Mouse (Mus musculus): ENCODE results near the gene Ppm1a.

Ppm1a gene

GRCm38 (mm10) chr12:72757086-72757485 lies at the start of gene Ppm1a:
Gene Ppm1a (plus strand): TSS chr12:72757455.
- DNase-seq (ENCODE audit: low spot score in 2 of 2) = no peak

DNA sequence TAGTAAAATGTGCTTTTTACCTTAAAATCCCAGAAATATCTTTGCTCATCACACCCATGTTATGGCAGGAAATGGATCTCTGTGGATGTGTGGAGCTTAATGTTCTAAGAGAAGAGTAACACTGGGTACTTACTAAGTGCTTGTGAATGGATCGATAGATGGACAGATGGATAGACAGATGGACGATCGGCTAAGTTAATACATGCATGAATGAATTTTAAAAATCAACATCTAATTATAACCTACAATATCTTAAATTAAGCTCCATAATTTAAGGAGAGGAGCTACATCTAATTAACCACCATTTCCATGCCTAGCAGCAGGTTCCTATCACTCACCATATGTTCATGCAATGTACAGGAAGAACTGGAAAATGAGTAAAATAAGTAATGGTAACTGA lies 47.3 kb upstream of the Ppm1a start:
- no peak for DNase-seq (ENCODE audit: low spot score in 2 of 2)

- DNase-seq (ENCODE audit: low spot score in 2 of 2) = no peak
Measured at GRCm38 (mm10) chr12:72714896-72715295, 42.4 kb upstream of the Ppm1a start.

GRCm38 (mm10) chr12:72715846-72716245 lies 41.4 kb upstream of the Ppm1a start:
- no peak for DNase-seq (ENCODE audit: low spot score in 2 of 2)

DNA sequence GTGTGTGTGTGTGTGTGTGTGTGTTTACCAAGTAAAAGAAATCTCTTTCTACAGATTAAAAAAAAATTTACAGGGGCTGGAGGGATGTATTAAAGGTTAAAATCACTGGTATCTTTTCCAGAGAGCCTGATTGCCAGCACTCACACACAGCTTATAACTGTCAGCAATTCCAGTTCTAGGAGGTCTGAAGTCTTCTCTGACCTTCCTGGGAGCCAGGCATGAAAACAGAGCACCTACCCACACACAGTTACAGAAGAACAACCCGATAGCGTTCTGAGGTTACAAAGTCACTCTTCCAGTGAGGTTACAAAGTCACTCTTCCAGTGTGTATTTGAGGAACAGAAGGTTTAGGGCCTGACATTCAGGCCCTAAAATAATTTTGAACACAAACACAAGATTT lies 38.2 kb upstream of the Ppm1a start:
- DNase-seq (ENCODE audit: low spot score in 2 of 2) = no peak

DNA sequence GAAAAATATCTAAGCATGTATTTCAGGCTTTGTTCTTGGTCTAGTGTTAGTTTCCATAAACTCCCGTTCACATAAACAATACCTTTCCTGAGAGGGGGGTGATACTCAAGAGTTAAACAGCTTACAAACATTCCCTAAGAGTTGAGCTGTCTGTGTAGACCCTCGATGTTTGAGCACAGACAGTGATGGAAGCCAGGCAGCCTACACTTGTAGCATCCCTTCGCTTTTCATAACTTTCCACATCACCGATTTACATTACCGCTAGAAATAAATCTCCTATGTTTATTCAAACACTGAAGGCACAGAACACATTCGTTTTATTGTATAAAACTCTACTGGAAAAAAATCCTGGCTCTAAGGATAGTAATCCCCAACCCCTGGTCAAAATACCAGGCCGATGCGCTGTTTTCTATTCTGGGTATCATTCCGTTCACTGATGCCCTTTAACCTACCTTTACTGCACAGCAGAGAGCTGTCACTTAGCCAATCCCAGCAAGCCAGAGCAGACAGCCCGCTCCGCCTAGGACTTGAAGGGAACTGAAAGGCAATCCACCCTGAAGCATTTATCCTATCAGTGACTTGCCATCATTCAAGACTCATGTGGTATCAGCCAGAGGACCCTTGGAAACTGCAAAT lies 37.7 kb upstream of the Ppm1a start:
- no peak for DNase-seq (ENCODE audit: low spot score in 2 of 2)

DNA sequence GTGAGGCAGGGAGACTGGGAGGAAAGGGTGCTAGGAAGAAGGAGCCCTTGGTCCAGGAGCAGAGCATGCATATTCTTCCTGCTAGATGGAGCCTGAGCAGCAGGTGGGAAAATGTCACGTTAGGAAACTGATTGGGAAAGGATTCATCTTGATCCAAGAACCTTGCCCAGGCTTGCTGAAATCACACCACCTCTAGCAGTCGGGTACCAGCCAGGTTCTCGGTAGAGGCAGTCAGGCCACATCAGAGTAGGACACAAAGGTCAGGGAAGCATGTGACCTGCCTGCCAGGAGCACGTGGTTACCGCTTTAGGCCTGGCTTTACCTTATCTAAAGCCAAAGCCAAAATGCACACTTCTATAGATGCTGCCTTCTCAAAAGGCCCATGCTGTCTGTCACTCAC lies 35.5 kb upstream of the Ppm1a start:
- no peak for DNase-seq (ENCODE audit: low spot score in 2 of 2)

DNA sequence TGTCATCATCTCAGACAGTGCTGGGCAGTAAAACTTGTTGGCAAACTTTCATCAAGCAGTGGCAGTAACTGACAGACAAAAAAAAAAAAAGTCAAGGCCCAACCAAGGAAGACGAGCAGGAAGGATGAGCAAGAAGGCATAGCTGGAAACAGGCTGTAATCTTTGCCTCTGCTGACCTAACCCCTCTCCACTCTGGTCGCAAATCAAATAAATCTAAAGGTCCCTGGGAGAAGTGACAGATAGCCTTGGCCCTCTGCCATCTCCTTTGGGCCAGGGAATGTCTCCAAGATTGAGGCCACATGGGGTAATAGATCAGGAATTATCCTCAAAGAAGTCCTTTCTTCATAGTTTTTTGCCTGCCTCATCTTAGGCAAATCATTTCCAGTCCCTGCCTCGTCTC lies 33.3 kb upstream of the Ppm1a start:
- DNase-seq (ENCODE audit: low spot score in 2 of 2) = no peak

DNA sequence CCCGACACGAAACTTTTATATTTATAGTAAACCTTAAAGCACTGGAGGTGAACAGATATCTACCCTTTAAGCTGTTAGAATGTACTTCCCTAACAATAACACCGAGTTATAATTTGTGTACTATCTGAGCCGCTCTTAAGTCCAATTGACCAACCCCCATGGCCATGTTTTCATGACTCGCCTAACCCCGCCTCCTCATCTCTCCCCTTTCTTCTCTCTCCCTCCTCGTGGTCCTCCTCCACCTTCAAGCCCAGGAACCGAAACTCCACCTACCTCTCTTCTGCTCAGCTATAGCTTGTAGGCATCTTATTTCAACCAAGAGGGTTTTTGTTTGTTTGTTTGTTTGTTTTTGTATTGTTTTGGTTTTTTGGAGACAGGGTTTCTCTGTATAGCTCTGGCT lies 30.2 kb upstream of the Ppm1a start:
- no peak for DNase-seq (ENCODE audit: low spot score in 2 of 2)

DNA sequence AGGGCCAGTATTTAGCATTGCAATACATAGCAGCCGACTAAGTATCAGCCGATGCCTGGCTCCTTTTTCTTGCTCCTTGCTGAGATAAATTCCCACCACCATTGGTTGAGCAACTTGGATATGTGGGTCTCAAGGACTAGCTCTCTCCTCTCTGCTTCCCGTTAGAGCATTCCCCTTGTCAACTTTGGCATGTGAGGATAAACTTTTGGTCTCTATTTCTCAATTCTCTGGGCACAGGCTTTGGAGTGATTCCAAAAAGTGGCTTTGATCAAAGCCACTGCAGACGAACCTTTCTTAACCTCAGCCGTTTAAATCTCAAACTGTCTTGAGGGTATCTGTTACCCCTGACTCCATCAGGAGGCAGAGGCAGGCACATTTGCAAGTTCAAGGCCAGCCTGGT lies 29.6 kb upstream of the Ppm1a start:
- no peak for DNase-seq (ENCODE audit: low spot score in 2 of 2)

- DNase-seq (ENCODE audit: low spot score in 2 of 2) = no peak
Measured at GRCm38 (mm10) chr12:72734112-72734511, 23.1 kb upstream of the Ppm1a start.

DNA sequence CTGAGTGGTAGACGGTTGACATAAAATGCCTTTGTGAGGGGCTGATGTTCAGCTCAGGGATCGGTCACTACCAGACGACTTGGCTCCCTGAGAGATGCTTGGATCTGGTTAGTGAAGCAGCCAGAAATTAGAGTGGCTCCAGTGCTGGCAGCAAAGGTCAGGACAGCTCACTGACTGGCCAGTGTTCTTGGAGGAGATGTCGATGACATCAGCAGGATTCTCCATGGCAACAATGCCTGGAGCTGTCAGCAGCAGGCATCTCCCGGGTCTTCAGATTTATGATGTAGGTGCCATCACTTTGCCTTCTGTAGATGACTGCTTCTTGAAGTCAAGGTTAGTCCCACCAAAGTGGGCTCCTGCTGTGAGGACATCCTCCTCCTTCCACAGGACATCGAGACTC lies 16.1 kb upstream of the Ppm1a start:
- no peak for DNase-seq (ENCODE audit: low spot score in 2 of 2)

GRCm38 (mm10) chr12:72744803-72745360 lies 12.4 kb upstream of the Ppm1a start:
- no peak for DNase-seq (ENCODE audit: low spot score in 2 of 2)

DNA sequence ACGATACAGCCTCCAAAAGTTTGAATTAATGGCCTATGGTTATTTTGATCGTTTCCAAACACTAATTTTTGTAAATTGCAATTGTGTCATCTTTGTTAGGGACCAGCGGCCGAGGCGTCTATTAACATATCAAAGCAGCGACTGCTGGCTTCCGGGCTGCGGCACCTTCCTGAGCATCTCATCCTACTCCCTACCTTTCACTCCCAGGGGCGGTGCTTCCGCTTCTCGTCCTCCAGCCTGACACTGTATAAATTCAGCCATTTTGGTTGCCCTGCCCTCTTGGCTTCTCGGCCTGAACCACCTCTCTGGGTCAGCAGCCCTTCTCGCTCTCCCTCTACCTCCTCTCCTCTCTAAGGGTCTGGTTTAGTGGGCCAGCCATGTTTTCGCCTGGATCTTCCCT lies 11.8 kb upstream of the Ppm1a start:
- no peak for DNase-seq (ENCODE audit: low spot score in 2 of 2)

DNA sequence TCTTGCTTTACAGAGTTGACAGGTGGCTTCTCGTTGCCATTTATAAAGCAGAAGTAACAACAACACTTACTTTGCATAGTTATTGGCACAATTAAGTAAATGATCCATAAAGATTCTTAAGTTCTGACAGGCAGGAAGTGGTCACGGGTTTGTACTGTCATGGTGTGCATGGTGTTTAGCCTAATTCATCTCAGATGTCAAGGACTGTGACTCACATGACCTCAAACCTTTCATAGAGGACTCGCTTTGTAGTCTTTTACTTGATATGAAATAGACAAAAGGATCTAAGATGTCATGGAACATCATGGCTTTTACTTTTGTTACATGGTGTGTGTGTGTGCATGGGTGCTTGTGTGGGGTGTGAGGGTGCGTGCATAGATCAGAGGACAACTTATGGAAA lies 8.9 kb upstream of the Ppm1a start:
- no peak for DNase-seq (ENCODE audit: low spot score in 2 of 2)

GRCm38 (mm10) chr12:72748841-72749240 lies 8.4 kb upstream of the Ppm1a start:
- no peak for DNase-seq (ENCODE audit: low spot score in 2 of 2)

GRCm38 (mm10) chr12:72749500-72749899 lies 7.8 kb upstream of the Ppm1a start:
- DNase-seq (ENCODE audit: low spot score in 2 of 2) = no peak

GRCm38 (mm10) chr12:72750016-72750415 lies 7.2 kb upstream of the Ppm1a start:
- DNase-seq (ENCODE audit: low spot score in 2 of 2) = no peak

- DNase-seq (ENCODE audit: low spot score in 2 of 2) = no peak
Measured at GRCm38 (mm10) chr12:72750606-72751005, 6.6 kb upstream of the Ppm1a start.

DNA sequence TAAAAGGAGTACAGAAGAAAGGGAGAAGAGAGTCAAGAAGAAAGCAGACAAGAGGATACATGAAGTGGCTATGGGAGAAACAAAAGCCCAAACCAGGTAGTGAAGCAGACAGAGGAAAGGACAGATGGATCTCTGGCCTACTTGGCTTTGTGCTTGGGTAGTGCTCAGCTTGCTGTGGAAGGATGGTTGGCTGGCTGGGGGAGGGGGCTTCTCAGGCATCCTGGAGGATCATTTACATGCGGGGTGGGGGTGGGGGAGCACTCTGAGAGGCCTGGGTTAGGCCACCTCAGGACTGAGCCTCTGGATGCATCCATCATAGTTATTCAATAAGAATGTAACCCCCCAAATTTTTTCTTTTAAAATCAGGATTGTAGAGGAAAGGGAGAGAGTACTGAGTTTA lies 341 bp downstream of the Ppm1a start:
- DNase-seq (ENCODE audit: low spot score in 2 of 2) = no peak

GRCm38 (mm10) chr12:72759956-72760355 lies 2.7 kb downstream of the Ppm1a start:
- DNase-seq (ENCODE audit: low spot score in 2 of 2) = no peak

- peak; percentile 91 for DNase-seq (ENCODE audit: low spot score in 2 of 2)
Measured at GRCm38 (mm10) chr12:72760376-72761229, 3.3 kb downstream of the Ppm1a start.

DNA sequence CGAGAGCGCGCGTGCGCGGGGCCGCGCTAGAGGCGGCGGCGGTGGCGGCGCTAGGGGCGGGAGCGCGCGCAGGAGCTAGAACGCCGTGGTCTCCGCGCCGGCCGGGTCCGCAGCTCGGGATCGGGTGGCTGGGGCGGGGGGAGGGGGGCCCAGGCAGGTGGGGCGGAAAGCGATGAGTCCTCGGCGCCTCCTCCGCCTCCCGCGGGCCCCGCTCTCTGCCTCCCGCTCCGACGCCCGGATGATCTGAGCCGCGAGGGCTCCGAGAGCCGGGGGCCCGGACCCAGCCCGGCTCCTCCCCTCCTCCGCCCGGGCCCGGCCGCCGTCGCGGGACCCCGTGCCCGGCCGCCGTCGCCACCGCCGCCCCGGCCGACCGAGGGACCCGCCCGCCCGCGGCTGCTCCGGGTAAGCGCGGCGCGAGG lies 4.0 kb downstream of the Ppm1a start:
- no peak for DNase-seq (ENCODE audit: low spot score in 2 of 2)
